Mouse (Mus musculus) megakaryocyte, embryonic 14.5 days (primary cell): ENCODE data around the gene Adcy9.

Experiments
- FLI1 ChIP-seq: IDR thresholded peaks from 2 replicates; pipeline ENCODE4 v1.6.1; 2012; ENCODE audit warnings: low read length, inconsistent platforms, mixed read lengths
- GATA1 ChIP-seq: IDR thresholded peaks from 3 replicates; pipeline ENCODE4 v1.6.1; 2012; ENCODE audit warnings: mixed read lengths, low read length, inconsistent platforms, borderline replicate concordance

DNA sequence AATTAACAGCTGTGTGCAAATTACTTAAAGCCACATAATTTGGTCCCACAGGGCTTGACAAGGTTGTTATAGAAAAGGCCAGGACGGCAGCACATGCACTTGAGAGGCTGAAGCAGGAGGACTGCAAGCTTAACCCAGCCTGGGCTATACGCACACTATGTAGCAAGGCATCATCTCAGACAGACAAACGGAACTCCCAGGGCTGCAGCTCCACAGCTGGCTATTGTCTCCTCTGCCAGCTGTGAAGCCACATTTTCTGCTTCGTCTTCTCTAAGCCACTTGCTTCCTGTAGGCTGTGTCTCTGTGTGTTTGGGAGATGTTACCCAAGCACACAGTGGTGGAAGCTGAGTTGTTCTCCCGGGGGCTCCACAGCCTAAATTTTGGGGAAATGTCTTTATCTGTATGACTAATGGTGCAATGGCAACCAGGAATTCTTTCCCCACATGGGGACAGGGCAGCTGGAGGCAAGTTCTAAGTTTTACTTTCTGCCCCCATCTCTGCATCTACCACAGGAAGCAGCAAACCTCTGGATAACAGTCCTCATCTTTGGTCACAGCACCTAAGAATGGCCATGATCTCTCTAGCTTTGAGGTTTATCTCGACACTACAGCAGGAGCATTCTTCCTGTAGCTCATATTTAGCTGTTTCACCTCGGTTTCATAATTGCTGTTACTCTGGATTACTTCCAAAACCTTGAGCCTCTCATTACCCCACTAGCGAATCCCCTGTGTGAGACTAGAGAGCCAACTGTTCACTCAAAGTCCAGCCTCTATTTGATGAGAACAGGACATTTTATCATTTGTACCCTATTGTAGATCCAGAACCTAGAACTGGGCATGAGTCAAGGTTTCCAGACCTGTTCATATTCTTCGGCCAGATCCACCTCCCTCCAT, 6.1 kb downstream of the Adcy9 start:
- TF ChIP-seq GATA1 (peak; percentile 95), FLI1 (peak; percentile 67; the same call in 1 of the 2 replicates)
